Mouse (Mus musculus) bone marrow macrophage, adult 2 months (primary cell): ENCODE measurements at regions not wholly inside any gene's neighbourhood (a gene's known extent, or its start where the extent isn't known, plus 50 kb on each side); places are given as distances from the start of the nearest gene placed in this dataset.

ENCODE experiments used
- CTCF ChIP-seq: IDR thresholded peaks from 2 replicates; pipeline ENCODE4 v1.5.1; 2012; ENCODE audit warnings: low read depth, mild to moderate bottlenecking, low read length, moderate library complexity
- POLR2A ChIP-seq: IDR thresholded peaks from 2 replicates; pipeline ENCODE4 v1.6.1; 2012; ENCODE audit warnings: mild to moderate bottlenecking, low read depth, low read length, borderline replicate concordance

DNA sequence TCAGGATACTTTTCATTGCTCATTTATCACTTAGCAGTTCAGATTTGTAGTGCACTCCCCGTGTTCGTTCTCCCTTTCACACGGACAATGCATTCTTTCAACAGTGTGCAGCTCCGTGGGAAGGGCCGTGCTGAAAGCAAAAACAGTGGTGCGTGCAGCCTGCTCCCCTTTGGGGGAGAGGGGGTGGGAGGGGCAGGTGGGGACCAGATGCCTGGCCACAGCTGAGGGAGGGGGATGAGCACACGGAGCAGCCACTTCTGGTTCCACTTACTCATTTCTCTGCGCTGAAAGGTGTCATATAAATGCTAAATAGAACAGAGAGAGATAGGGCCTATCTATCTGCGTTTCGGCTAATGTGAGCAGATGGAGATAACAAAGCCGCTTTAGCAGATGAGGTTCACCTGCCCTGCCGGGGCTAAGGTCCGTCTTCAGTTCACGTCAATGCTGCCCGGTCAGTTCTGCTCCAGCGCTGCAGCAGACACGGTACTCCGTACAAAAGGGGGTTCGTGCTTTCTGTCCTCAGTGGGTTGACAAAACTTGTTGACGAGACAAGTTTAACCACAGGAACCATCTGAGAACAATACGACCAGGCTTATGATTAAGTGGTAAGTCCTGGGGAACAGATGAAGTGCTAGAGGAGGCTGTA lies 245.9 kb downstream of the Gm10260 start:
- TF ChIP-seq CTCF (no peak), POLR2A (no peak)
